ENCODE assay signal across 9 mouse cellular contexts in the genomic region with DNA sequence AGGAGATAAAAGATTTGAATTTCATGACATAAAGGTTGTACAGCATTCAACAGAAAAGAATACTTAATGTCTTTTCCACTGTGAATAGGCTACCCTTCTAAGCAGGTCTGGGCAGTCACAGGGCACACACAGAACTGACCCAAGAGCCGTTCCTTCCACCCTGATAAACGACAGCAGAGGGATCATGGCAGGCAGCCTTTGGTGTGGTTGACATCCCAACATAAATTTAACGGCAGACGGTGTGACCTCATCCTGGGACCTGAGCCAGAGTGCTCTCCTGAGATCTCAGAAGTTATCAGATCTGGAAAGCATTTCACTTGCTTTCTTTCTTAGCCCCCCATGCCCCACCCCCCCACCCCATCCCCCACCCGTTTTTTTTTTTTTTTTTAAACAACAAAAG.
DNase-seq lines count a peak whose midpoint lies in the region; ATAC-seq lines count a peak whose summit lies in the region.
"Had no signal": no experiment of that assay in that cellular context is flagged by ENCODE, and none has a peak within 500 bp of the region (broad histone marks: within the 10 kb centered on the region; RNA-seq: fewer than 3 reads in every experiment).

No protein-coding gene starts in this region.

- peak; percentile 45 for DNase-seq in retina, postnatal 1 day
- DNase-seq in retina, embryonic 14.5 days (ENCODE audit: low spot score), result no peak
- no peak for DNase-seq in thymus, postnatal 25 days
- DNase-seq in yolk sac, embryonic 10.5 days (ENCODE audit: low spot score), result no peak

- no peak overlapping the region for H3K4me3 ChIP-seq in forebrain, embryonic 12.5 days (replicated peaks)
- no peak overlapping the region for H3K4me3 ChIP-seq in kidney, embryonic 16.5 days (ENCODE audit: low read length)
- H3K4me3 ChIP-seq in neural tube, embryonic 13.5 days, result no peak overlapping the region
- H3K4me3 ChIP-seq: heart, embryonic 13.5 days; myocyte had no signal

- peaks cover 49% of the 10 kb centered on the region for H3K4me1 ChIP-seq in forebrain, embryonic 12.5 days
- peaks cover 39% of the 10 kb centered on the region for H3K4me1 ChIP-seq in kidney, embryonic 16.5 days (ENCODE audit: insufficient read depth, low read length)
- peaks cover 64% of the 10 kb centered on the region for H3K4me1 ChIP-seq in neural tube, embryonic 13.5 days (replicated peaks)

- H3K9me3 ChIP-seq in forebrain, embryonic 12.5 days, result no peaks in the 10 kb centered on the region
- no peaks in the 10 kb centered on the region for H3K9me3 ChIP-seq in kidney, embryonic 16.5 days (ENCODE audit: low read length)
- H3K9me3 ChIP-seq in neural tube, embryonic 13.5 days, result no peaks in the 10 kb centered on the region
- H3K9me3 ChIP-seq: heart, embryonic 13.5 days had no signal

- 0 out of 2 replicates have a peak overlapping the region, but pooled peaks have one; percentile 50 for H3K27ac ChIP-seq in forebrain, embryonic 12.5 days
- H3K27ac ChIP-seq in kidney, embryonic 16.5 days (ENCODE audit: low read length), result no peak overlapping the region; the same call in 1 of the 2 replicates
- peak overlapping the region; percentile 92; the same call in 1 of the 2 replicates for H3K27ac ChIP-seq in neural tube, embryonic 13.5 days (replicated peaks)

- 13% methylated on average over 5 of the region's 5 CpGs for WGBS in forebrain, embryonic 12.5 days
- 3% methylated on average over 5 of the region's 5 CpGs for whole genome bisulfite sequencing in kidney, embryonic 16.5 days
- 5% methylated on average over 5 of the region's 5 CpGs for WGBS in neural tube, embryonic 13.5 days

- H3K9ac ChIP-seq in forebrain, embryonic 12.5 days, result no peak overlapping the region
- no peak overlapping the region for H3K9ac ChIP-seq in kidney, embryonic 16.5 days (replicated peaks; ENCODE audit: low read length)
- H3K9ac ChIP-seq in neural tube, embryonic 13.5 days, result no peak overlapping the region
- H3K9ac ChIP-seq: heart, embryonic 13.5 days had no signal

- H3K4me2 ChIP-seq in forebrain, embryonic 12.5 days, result no peak overlapping the region
- H3K4me2 ChIP-seq in kidney, embryonic 16.5 days (replicated peaks; ENCODE audit: low read depth, low read length), result no peak overlapping the region
- no peak overlapping the region for H3K4me2 ChIP-seq in neural tube, embryonic 13.5 days
- H3K4me2 ChIP-seq: heart, embryonic 13.5 days had no signal

- peak; percentile 21; the same call in 1 of the 2 replicates for ATAC-seq in forebrain, embryonic 12.5 days (ENCODE audit: low FRiP score)
- ATAC-seq in kidney, embryonic 16.5 days (ENCODE audit: low FRiP score, low TSS enrichment), result 0 out of 2 replicates have a peak, but pooled peaks have one; percentile 36
- ATAC-seq in neural tube, embryonic 13.5 days (ENCODE audit: low read depth), result peak; percentile 21; the same call in 1 of the 2 replicates

- H3K27me3 ChIP-seq in forebrain, embryonic 12.5 days, result no peaks in the 10 kb centered on the region
- H3K27me3 ChIP-seq in kidney, embryonic 16.5 days (ENCODE audit: insufficient read depth, low read length), result no peaks in the 10 kb centered on the region
- no peaks in the 10 kb centered on the region for H3K27me3 ChIP-seq in neural tube, embryonic 13.5 days
- H3K27me3 ChIP-seq: heart, embryonic 13.5 days had no signal

- peaks cover 11% of the 10 kb centered on the region for H3K36me3 ChIP-seq in forebrain, embryonic 12.5 days (replicated peaks)
- no peaks in the 10 kb centered on the region for H3K36me3 ChIP-seq in kidney, embryonic 16.5 days (ENCODE audit: insufficient read depth, low read length)
- H3K36me3 ChIP-seq in neural tube, embryonic 13.5 days, result no peaks in the 10 kb centered on the region
- H3K36me3 ChIP-seq: heart, embryonic 13.5 days had no signal
